Mouse (Mus musculus): ENCODE results near the gene Xxylt1.

DNA sequence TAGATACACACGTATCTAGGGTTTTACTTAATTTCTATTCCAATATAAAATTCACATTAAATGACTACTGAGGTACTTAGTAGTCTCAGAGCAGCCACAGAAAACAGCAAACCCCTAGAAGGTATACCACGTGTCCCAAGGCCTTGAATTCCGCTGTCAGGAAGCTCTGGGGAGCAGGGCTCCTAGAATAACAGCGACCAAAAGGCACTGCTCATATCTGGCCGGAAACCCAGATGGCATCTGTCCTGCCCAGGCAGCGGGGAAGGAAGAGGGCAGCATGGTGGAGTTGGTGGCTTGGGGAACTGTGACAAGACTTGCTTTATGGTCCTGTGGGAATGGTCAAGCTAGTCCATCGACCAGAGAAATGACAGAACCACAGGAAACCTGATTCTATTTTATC lies 86.9 kb downstream of the Xxylt1 start:
- no peak for TF ChIP-seq POLR2A (IDR thresholded peaks at IDR 0.05; ENCODE audit: borderline replicate concordance, control insufficient read depth, low read depth, low read length)
- TF ChIP-seq CTCF (IDR thresholded peaks at IDR 0.05; ENCODE audit: control insufficient read depth, insufficient read depth, low read length) = no peak
